In genomic region chr9:45048511-45048910, GRCm38 (mm10) we compare ENCODE assay signal across 9 mouse cellular contexts. TPM values are rescaled to one million over a fixed set of nuclear protein-coding genes. Genes with fewer than 3 reads are reported as not detected.
A peak's percentile ranks its signal among the peaks of the same experiment; 100 is the strongest.
DNase-seq lines count a peak whose midpoint lies in the region; ATAC-seq and TF ChIP-seq lines count a peak whose summit lies in the region.
"Had no signal": no experiment of that assay in that cellular context is flagged by ENCODE, and none has a peak within 500 bp of the region (broad histone marks: within the 10 kb centered on the region; RNA-seq: fewer than 3 reads in every experiment).

No protein-coding gene starts in this region.

- WGBS in forebrain, postnatal 0 days = 20% methylated on average over 4 of the region's 4 CpGs
- WGBS in forebrain, embryonic 12.5 days = 25% methylated on average over 4 of the region's 4 CpGs
- 17% methylated on average over 4 of the region's 4 CpGs for WGBS in lung, postnatal 0 days
- WGBS in hindbrain, postnatal 0 days = 28% methylated on average over 4 of the region's 4 CpGs

- ATAC-seq in forebrain, postnatal 0 days = no peak
- no peak for ATAC-seq in forebrain, embryonic 12.5 days (ENCODE audit: low FRiP score)
- no peak for ATAC-seq in lung, postnatal 0 days
- ATAC-seq in hindbrain, postnatal 0 days = no peak

- H3K4me2 ChIP-seq in forebrain, postnatal 0 days (ENCODE audit: low read depth) = no peak overlapping the region
- no peak overlapping the region for H3K4me2 ChIP-seq in forebrain, embryonic 12.5 days
- H3K4me2 ChIP-seq in lung, postnatal 0 days (replicated peaks; ENCODE audit: low read depth, low read length) = no peak overlapping the region
- H3K4me2 ChIP-seq in hindbrain, postnatal 0 days (ENCODE audit: low read depth, low read length) = no peak overlapping the region
- H3K4me2 ChIP-seq: neural tube, embryonic 12.5 days had no signal

- no peak for TF ChIP-seq EP300 in lung, postnatal 0 days (IDR thresholded peaks at IDR 0.05)

- no peak overlapping the region for H3K4me3 ChIP-seq in forebrain, postnatal 0 days (ENCODE audit: low read depth, low read length)
- no peak overlapping the region for H3K4me3 ChIP-seq in forebrain, embryonic 12.5 days (replicated peaks)
- H3K4me3 ChIP-seq in lung, postnatal 0 days (ENCODE audit: low read depth, low read length) = no peak overlapping the region
- no peak overlapping the region for H3K4me3 ChIP-seq in hindbrain, postnatal 0 days (ENCODE audit: low read length)
- H3K4me3 ChIP-seq: neural tube, embryonic 12.5 days had no signal

- H3K9ac ChIP-seq in forebrain, postnatal 0 days = no peak overlapping the region
- no peak overlapping the region for H3K9ac ChIP-seq in forebrain, embryonic 12.5 days
- no peak overlapping the region for H3K9ac ChIP-seq in lung, postnatal 0 days (replicated peaks; ENCODE audit: low read depth)
- no peak overlapping the region for H3K9ac ChIP-seq in hindbrain, postnatal 0 days (replicated peaks; ENCODE audit: low read length)
- H3K9ac ChIP-seq: neural tube, embryonic 12.5 days had no signal

- no peaks in the 10 kb centered on the region for H3K36me3 ChIP-seq in forebrain, postnatal 0 days (ENCODE audit: insufficient read depth)
- H3K36me3 ChIP-seq in forebrain, embryonic 12.5 days (replicated peaks) = no peaks in the 10 kb centered on the region
- no peaks in the 10 kb centered on the region for H3K36me3 ChIP-seq in lung, postnatal 0 days (ENCODE audit: insufficient read depth, low read length)
- H3K36me3 ChIP-seq in hindbrain, postnatal 0 days (ENCODE audit: insufficient read depth, low read length) = no peaks in the 10 kb centered on the region
- H3K36me3 ChIP-seq: neural tube, embryonic 12.5 days had no signal

- H3K27ac ChIP-seq in forebrain, postnatal 0 days (ENCODE audit: low read depth, low read length) = no peak overlapping the region
- no peak overlapping the region for H3K27ac ChIP-seq in forebrain, embryonic 12.5 days
- H3K27ac ChIP-seq in lung, postnatal 0 days (ENCODE audit: low read length) = no peak overlapping the region
- no peak overlapping the region for H3K27ac ChIP-seq in hindbrain, postnatal 0 days
- H3K27ac ChIP-seq: neural tube, embryonic 12.5 days had no signal

- no peaks in the 10 kb centered on the region for H3K4me1 ChIP-seq in forebrain, postnatal 0 days (ENCODE audit: insufficient read depth)
- no peaks in the 10 kb centered on the region for H3K4me1 ChIP-seq in forebrain, embryonic 12.5 days
- H3K4me1 ChIP-seq in lung, postnatal 0 days (ENCODE audit: insufficient read depth, low read depth, low read length) = no peaks in the 10 kb centered on the region
- no peaks in the 10 kb centered on the region for H3K4me1 ChIP-seq in hindbrain, postnatal 0 days (ENCODE audit: insufficient read depth, low read length)
- H3K4me1 ChIP-seq: neural tube, embryonic 12.5 days had no signal

- peak; percentile 83 for TF ChIP-seq CTCF in forebrain, postnatal 0 days (IDR thresholded peaks at IDR 0.05; ENCODE audit: low read depth)
- TF ChIP-seq CTCF in lung, postnatal 0 days (IDR thresholded peaks at IDR 0.05) = peak; percentile 84
- peak; percentile 85 for TF ChIP-seq CTCF in hindbrain, postnatal 0 days (IDR thresholded peaks at IDR 0.05; ENCODE audit: low read depth)

- H3K9me3 ChIP-seq in forebrain, postnatal 0 days (ENCODE audit: low read length) = no peaks in the 10 kb centered on the region
- H3K9me3 ChIP-seq in forebrain, embryonic 12.5 days = no peaks in the 10 kb centered on the region
- no peaks in the 10 kb centered on the region for H3K9me3 ChIP-seq in lung, postnatal 0 days (ENCODE audit: low read length)
- no peaks in the 10 kb centered on the region for H3K9me3 ChIP-seq in hindbrain, postnatal 0 days (ENCODE audit: low read length)
- H3K9me3 ChIP-seq: neural tube, embryonic 12.5 days had no signal

- H3K27me3 ChIP-seq in forebrain, postnatal 0 days (ENCODE audit: insufficient read depth, low read length) = peaks cover 18% of the 10 kb centered on the region
- H3K27me3 ChIP-seq in forebrain, embryonic 12.5 days = peaks cover 41% of the 10 kb centered on the region
- no peaks in the 10 kb centered on the region for H3K27me3 ChIP-seq in lung, postnatal 0 days (replicated peaks; ENCODE audit: insufficient read depth, low read length)
- H3K27me3 ChIP-seq in hindbrain, postnatal 0 days (ENCODE audit: insufficient read depth, low read length) = peaks cover 25% of the 10 kb centered on the region

- peak; percentile 40 for DNase-seq in forebrain, postnatal 0 days
- DNase-seq in lung, postnatal 0 days (ENCODE audit: low spot score) = peak; percentile 48
- DNase-seq in lung, postnatal 25 days (ENCODE audit: low spot score) = no peak
- peak; percentile 52 for DNase-seq in NIH3T3 (ENCODE audit: low read depth)
- DNase-seq in hindbrain, postnatal 0 days (ENCODE audit: low spot score) = peak; percentile 52
- no peak for DNase-seq in ovary, postnatal 10 days (ENCODE audit: low spot score)
- DNase-seq in right cerebral cortex, postnatal 4 days = no peak

RNA-seq across cellular contexts. Expression of gene Mpzl3, which starts 6.5 kb away (rescaled TPM):
- 1.8 and 3.7 TPM in 2 replicates for total RNA-seq in forebrain, postnatal 0 days (2014; rRNA removed)
- 0.62 and 1.1 TPM in 2 replicates for polyA plus RNA-seq in forebrain, postnatal 0 days (2015; fragmentation: Nextera tagmentation; extraction: Ambion mirVana)
- polyA plus RNA-seq in forebrain, embryonic 12.5 days (2016; fragmentation: Nextera tagmentation; extraction: Ambion mirVana) = 1.7 and 2.4 TPM in 2 replicates
- 2.0 and 2.2 TPM in 2 replicates for polyA plus RNA-seq in lung, postnatal 0 days (2015; fragmentation: Nextera tagmentation; extraction: Ambion mirVana)
- 0.50 and 1.8 TPM in 2 replicates for total RNA-seq in hindbrain, postnatal 0 days (2014; rRNA removed)
- 1.2 and 1.6 TPM in 2 replicates for polyA plus RNA-seq in hindbrain, postnatal 0 days (2015; fragmentation: Nextera tagmentation; extraction: Ambion mirVana)

RNA-seq across cellular contexts. Expression of gene Mpzl2, which starts 8.9 kb away (rescaled TPM):
- total RNA-seq in forebrain, postnatal 0 days (2014; rRNA removed) = 2.2 and 4.6 TPM in 2 replicates
- 2.0 and 2.3 TPM in 2 replicates for polyA plus RNA-seq in forebrain, postnatal 0 days (2015; fragmentation: Nextera tagmentation; extraction: Ambion mirVana)
- 1.2 and 1.5 TPM in 2 replicates for polyA plus RNA-seq in forebrain, embryonic 12.5 days (2016; fragmentation: Nextera tagmentation; extraction: Ambion mirVana)
- polyA plus RNA-seq in lung, postnatal 0 days (2015; fragmentation: Nextera tagmentation; extraction: Ambion mirVana) = 4.2 and 4.3 TPM in 2 replicates
- 2.0 and 4.1 TPM in 2 replicates for total RNA-seq in hindbrain, postnatal 0 days (2014; rRNA removed)
- polyA plus RNA-seq in hindbrain, postnatal 0 days (2015; fragmentation: Nextera tagmentation; extraction: Ambion mirVana) = 3.0 and 4.1 TPM in 2 replicates

RNA-seq across cellular contexts. Expression of gene Jaml, which starts 30.5 kb away (rescaled TPM):
- total RNA-seq in forebrain, postnatal 0 days (2014; rRNA removed) = 0.23 TPM in 1 of 2 replicates, not detected in the other
- 0.16 and 0.19 TPM in 2 replicates for polyA plus RNA-seq in forebrain, postnatal 0 days (2015; fragmentation: Nextera tagmentation; extraction: Ambion mirVana)
- polyA plus RNA-seq in forebrain, embryonic 12.5 days (2016; fragmentation: Nextera tagmentation; extraction: Ambion mirVana) = 0.15 TPM in 1 of 2 replicates, not detected in the other
- 2.1 and 3.3 TPM in 2 replicates for polyA plus RNA-seq in lung, postnatal 0 days (2015; fragmentation: Nextera tagmentation; extraction: Ambion mirVana)
- not detected in 2 replicates for total RNA-seq in hindbrain, postnatal 0 days (2014; rRNA removed)
- 0.40 and 0.71 TPM in 2 replicates for polyA plus RNA-seq in hindbrain, postnatal 0 days (2015; fragmentation: Nextera tagmentation; extraction: Ambion mirVana)

RNA-seq across cellular contexts. Expression of gene Cd3e, which starts 39.1 kb away (rescaled TPM):
- not detected in 2 replicates for total RNA-seq in forebrain, postnatal 0 days (2014; rRNA removed)
- polyA plus RNA-seq in forebrain, postnatal 0 days (2015; fragmentation: Nextera tagmentation; extraction: Ambion mirVana) = 0.19 TPM in 1 of 2 replicates, not detected in the other
- not detected in 2 replicates for polyA plus RNA-seq in forebrain, embryonic 12.5 days (2016; fragmentation: Nextera tagmentation; extraction: Ambion mirVana)
- 0.18 and 0.27 TPM in 2 replicates for polyA plus RNA-seq in lung, postnatal 0 days (2015; fragmentation: Nextera tagmentation; extraction: Ambion mirVana)
- not detected in 2 replicates for total RNA-seq in hindbrain, postnatal 0 days (2014; rRNA removed)
- 0.16 and 0.20 TPM in 2 replicates for polyA plus RNA-seq in hindbrain, postnatal 0 days (2015; fragmentation: Nextera tagmentation; extraction: Ambion mirVana)
- polyA plus RNA-seq: neural tube, embryonic 12.5 days had no signal

Comparison
In these comparisons a context has a peak if more than half of its experiments do, and no peak if none do; other contexts are left out.
1. DNase-seq: peak in forebrain, postnatal 0 days (single experiment), lung, postnatal 0 days (single experiment), NIH3T3 (single experiment) and hindbrain, postnatal 0 days (single experiment); none in lung, postnatal 25 days (single experiment), ovary, postnatal 10 days (single experiment) and right cerebral cortex, postnatal 4 days (single experiment).
2. Peak in every context shown above with its lines, with median percentiles within 50 percentile points of each other: CTCF ChIP-seq.